Mouse (Mus musculus): ENCODE measurements around the gene Tspo. TPM values are rescaled to one million over a fixed set of nuclear protein-coding genes. Genes with fewer than 3 reads are reported as not detected.
A peak's percentile ranks its signal among the peaks of the same experiment; 100 is the strongest.

Gene Tspo
- total and polyA plus RNA-seq, 3 experiments, result 66.5 to 80.0 TPM; not detected in 1

DNA sequence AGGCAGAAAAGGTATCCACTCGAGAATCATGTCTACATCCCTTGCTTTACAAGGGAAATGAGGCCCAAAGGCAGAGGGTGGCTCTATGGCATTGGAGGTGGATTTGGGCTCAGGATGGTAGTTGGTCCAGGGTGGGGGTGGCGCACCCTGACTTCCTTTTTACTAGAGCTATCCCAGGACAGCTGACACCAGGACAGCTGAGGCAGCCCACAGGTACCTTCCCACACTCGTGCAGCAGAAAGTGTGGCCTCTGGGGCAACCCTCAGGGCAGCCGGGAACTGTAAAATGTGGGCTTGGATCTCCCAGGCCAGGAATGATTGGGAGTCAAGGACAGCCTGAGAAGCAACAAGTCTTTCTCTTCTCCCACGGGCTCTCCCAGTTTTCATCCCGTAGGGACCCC is 28.4 kb downstream of the Tspo start:
- H3K4me3 ChIP-seq (ENCODE audit: control insufficient read depth in 1 of 2, insufficient read depth in 1 of 2, low read depth in 2 of 2, low read length in 2 of 2), result no peak overlapping the region
- H3K27me3 ChIP-seq (ENCODE audit: control insufficient read depth in 1 of 2, insufficient read depth in 2 of 2, low read length in 2 of 2), result no peaks in the 10 kb centered on the region
- H3K4me1 ChIP-seq (ENCODE audit: control insufficient read depth in 1 of 2, insufficient read depth in 2 of 2, low read length in 2 of 2), result peaks cover 17 to 23% of the 10 kb centered on the region in 2 experiments
- peaks cover 43% of the 10 kb centered on the region for H3K79me2 ChIP-seq (ENCODE audit: control insufficient read depth, insufficient read depth, low read length, poor library complexity)
- H3K9me3 ChIP-seq (replicated peaks; ENCODE audit: insufficient read depth, low read length), result no peaks in the 10 kb centered on the region
- peak overlapping the region; percentile 95 for H3K27ac ChIP-seq (ENCODE audit: control insufficient read depth, low read depth, low read length)
- TF ChIP-seq MYC (IDR thresholded peaks at IDR 0.05; ENCODE audit: low read depth, low read length) (no peak), EP300 (IDR thresholded peaks at IDR 0.05; ENCODE audit: low read depth in 1 of 2, low read length in 2 of 2) (no peak), MXI1 (IDR thresholded peaks at IDR 0.05; ENCODE audit: low read depth, low read length) (no peak), NELFE (IDR thresholded peaks at IDR 0.05; ENCODE audit: low read depth, low read length) (no peak), TCF12 (IDR thresholded peaks at IDR 0.05; ENCODE audit: low read depth, low read length) (no peak), RCOR1 (IDR thresholded peaks at IDR 0.05; ENCODE audit: low read depth, low read length) (no peak), TBP (IDR thresholded peaks at IDR 0.05; ENCODE audit: low read depth, low read length) (no peak), E2F4 (IDR thresholded peaks at IDR 0.05; ENCODE audit: borderline replicate concordance, low read depth, low read length) (no peak), POLR2AphosphoS2 (IDR thresholded peaks at IDR 0.05; ENCODE audit: low read length) (no peak), GABPA (IDR thresholded peaks at IDR 0.05; ENCODE audit: low read depth, low read length) (no peak), UBTF (IDR thresholded peaks at IDR 0.05; ENCODE audit: borderline replicate concordance, insufficient read depth, low read depth, low read length) (no peak), NRF1 (IDR thresholded peaks at IDR 0.05; ENCODE audit: insufficient read depth, low read depth, low read length, poor library complexity, severe bottlenecking) (no peak), MYB (IDR thresholded peaks at IDR 0.05; ENCODE audit: low read depth, low read length) (no peak), RAD21 (IDR thresholded peaks at IDR 0.05; ENCODE audit: low read depth, low read length) (no peak), MAX (IDR thresholded peaks at IDR 0.05; ENCODE audit: low read length) (no peak), SIN3A (IDR thresholded peaks at IDR 0.05; ENCODE audit: low read length) (no peak)
- peaks cover 5 to 20% of the 10 kb centered on the region in 2 experiments for H3K36me3 ChIP-seq (ENCODE audit: control insufficient read depth in 1 of 2, insufficient read depth in 2 of 2, low read length in 2 of 2)
- DNase-seq (ENCODE audit: low read depth, low spot score), result no peak
- peak overlapping the region; percentile 86 for H3K9ac ChIP-seq (ENCODE audit: control insufficient read depth, low read depth, low read length, poor library complexity, severe bottlenecking)

- peak; percentile 68 for DNase-seq (ENCODE audit: low read depth, low spot score)
- H3K36me3 ChIP-seq (ENCODE audit: control insufficient read depth in 1 of 2, insufficient read depth in 2 of 2, low read length in 2 of 2), result peaks cover 5 to 20% of the 10 kb centered on the region in 2 experiments
- peak overlapping the region; percentile 59 to 80 for H3K4me3 ChIP-seq (ENCODE audit: control insufficient read depth in 1 of 2, insufficient read depth in 1 of 2, low read depth in 2 of 2, low read length in 2 of 2)
- peak overlapping the region; percentile 86 for H3K9ac ChIP-seq (ENCODE audit: control insufficient read depth, low read depth, low read length, poor library complexity, severe bottlenecking)
- H3K4me1 ChIP-seq (ENCODE audit: control insufficient read depth in 1 of 2, insufficient read depth in 2 of 2, low read length in 2 of 2), result peaks cover 17 to 23% of the 10 kb centered on the region in 2 experiments
- peaks cover 43% of the 10 kb centered on the region for H3K79me2 ChIP-seq (ENCODE audit: control insufficient read depth, insufficient read depth, low read length, poor library complexity)
- H3K27ac ChIP-seq (ENCODE audit: control insufficient read depth, low read depth, low read length), result peak overlapping the region; percentile 95
- no peaks in the 10 kb centered on the region for H3K27me3 ChIP-seq (ENCODE audit: control insufficient read depth in 1 of 2, insufficient read depth in 2 of 2, low read length in 2 of 2)
- H3K9me3 ChIP-seq (replicated peaks; ENCODE audit: insufficient read depth, low read length), result no peaks in the 10 kb centered on the region
- TF ChIP-seq E2F4 (IDR thresholded peaks at IDR 0.05; ENCODE audit: borderline replicate concordance, low read depth, low read length), result no peak
- TF ChIP-seq GABPA (IDR thresholded peaks at IDR 0.05; ENCODE audit: low read depth, low read length), result no peak
- TF ChIP-seq SMC3 (IDR thresholded peaks at IDR 0.05; ENCODE audit: low read depth, low read length), result 0 out of 2 replicates have a peak, but pooled peaks have one; percentile 2
- peak; percentile 92 for TF ChIP-seq ZNF384 (IDR thresholded peaks at IDR 0.05; ENCODE audit: low read depth, low read length)
- peak; percentile 81 for TF ChIP-seq SIN3A (IDR thresholded peaks at IDR 0.05; ENCODE audit: low read length)
- TF ChIP-seq TAL1 (IDR thresholded peaks at IDR 0.05; ENCODE audit: low read length), result peak; percentile 91
- TF ChIP-seq CHD1 (IDR thresholded peaks at IDR 0.05; ENCODE audit: low read depth, low read length), result no peak
- TF ChIP-seq TCF12 (IDR thresholded peaks at IDR 0.05; ENCODE audit: low read depth, low read length), result peak; percentile 71
- peak; percentile 45; the same call in 1 of the 2 replicates for TF ChIP-seq HCFC1 (IDR thresholded peaks at IDR 0.05; ENCODE audit: low read depth, low read length)
- TF ChIP-seq RAD21 (IDR thresholded peaks at IDR 0.05; ENCODE audit: low read depth, low read length), result no peak
- TF ChIP-seq NRF1 (IDR thresholded peaks at IDR 0.05; ENCODE audit: insufficient read depth, low read depth, low read length, poor library complexity, severe bottlenecking), result 0 out of 2 replicates have a peak, but pooled peaks have one; percentile 15
- TF ChIP-seq ETS1 (IDR thresholded peaks at IDR 0.05; ENCODE audit: low read depth, low read length), result peak; percentile 63
- peak; percentile 66 for TF ChIP-seq GATA1 (IDR thresholded peaks at IDR 0.05; ENCODE audit: low read depth, low read length)
- 0 out of 2 replicates have a peak, but pooled peaks have one; percentile 22 for TF ChIP-seq MYC (IDR thresholded peaks at IDR 0.05; ENCODE audit: low read depth, low read length)
- TF ChIP-seq JUND (IDR thresholded peaks at IDR 0.05; ENCODE audit: low read depth, low read length), result no peak
- TF ChIP-seq TBP (IDR thresholded peaks at IDR 0.05; ENCODE audit: low read depth, low read length), result no peak
- TF ChIP-seq EP300 (IDR thresholded peaks at IDR 0.05; ENCODE audit: low read depth in 1 of 2, low read length in 2 of 2), result peak; percentile 64 to 67
- peak; percentile 73; the same call in 1 of the 2 replicates for TF ChIP-seq BHLHE40 (IDR thresholded peaks at IDR 0.05; ENCODE audit: borderline replicate concordance, low read depth, low read length)
- peak; percentile 62; the same call in 1 of the 2 replicates for TF ChIP-seq RCOR1 (IDR thresholded peaks at IDR 0.05; ENCODE audit: low read depth, low read length)
- peak; percentile 70; the same call in 1 of the 2 replicates for TF ChIP-seq MXI1 (IDR thresholded peaks at IDR 0.05; ENCODE audit: low read depth, low read length)
These were observed 29.1 kb downstream of the Tspo start for GRCm38 (mm10) chr15:83592260-83593188.

All from MEL (cell line).